Mouse (Mus musculus): ENCODE data around the gene Adra1b.

Adra1b gene

GRCm38 (mm10) chr11:43895323-43895722 is 5.7 kb downstream of the Adra1b start:
- no peak for DNase-seq (ENCODE audit: low read depth, low spot score)

GRCm38 (mm10) chr11:43892546-43892945 is 8.5 kb downstream of the Adra1b start:
- no peak for DNase-seq (ENCODE audit: low read depth, low spot score)

DNA sequence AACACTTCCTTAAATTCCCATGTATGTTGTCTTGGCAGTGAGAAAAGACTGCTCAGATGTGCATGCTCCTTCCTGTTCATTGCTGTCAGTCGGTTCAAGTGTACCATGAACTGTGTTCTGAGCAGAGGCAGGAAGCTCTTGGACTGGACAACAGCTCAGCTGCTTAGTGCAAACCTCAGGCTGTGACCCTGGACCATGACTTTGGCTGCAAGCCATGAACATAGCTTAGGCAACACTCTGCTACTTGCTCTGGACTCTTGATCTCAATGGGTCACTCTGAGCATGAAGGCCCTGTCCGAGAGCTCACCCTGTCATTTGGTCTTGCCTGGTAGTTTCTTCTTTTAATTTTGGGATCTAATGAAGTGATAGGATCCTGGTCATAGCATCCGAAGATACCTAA is 9.6 kb downstream of the Adra1b start:
- no peak for DNase-seq (ENCODE audit: low read depth, low spot score)

DNA sequence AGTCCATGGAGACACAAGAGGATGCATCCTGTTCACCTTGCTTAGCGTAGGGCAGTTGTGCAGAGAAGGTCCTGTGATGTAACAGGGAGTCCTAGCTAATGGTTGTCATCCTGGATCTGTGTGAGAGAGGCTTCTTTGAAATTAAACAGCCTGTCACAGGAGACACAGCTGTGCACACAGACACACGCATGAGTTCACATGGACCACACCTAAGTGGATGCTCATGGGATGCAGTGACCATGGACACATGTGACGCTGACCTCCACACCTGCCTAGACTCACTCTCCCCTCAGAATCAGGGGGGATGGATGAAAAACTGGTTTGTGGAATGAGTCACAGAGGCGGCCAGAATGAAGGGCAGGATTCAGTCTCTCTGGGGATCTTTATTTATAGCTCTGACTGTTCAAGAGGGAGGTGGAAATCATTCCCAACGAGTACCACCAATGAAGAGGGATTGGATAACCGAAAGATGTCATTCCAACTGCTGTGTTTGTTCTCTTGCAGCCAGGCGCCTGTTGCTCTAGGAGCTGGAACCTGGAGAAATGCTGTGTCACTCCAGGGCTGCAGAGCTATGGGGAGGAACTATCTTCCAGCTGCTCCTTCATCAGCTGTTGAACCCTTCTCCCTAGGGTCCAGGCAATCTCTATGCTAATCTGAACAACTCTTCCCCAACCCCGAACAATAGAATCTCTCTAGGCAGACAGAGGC is 11.6 kb downstream of the Adra1b start:
- no peak for DNase-seq (ENCODE audit: low read depth, low spot score)

DNA sequence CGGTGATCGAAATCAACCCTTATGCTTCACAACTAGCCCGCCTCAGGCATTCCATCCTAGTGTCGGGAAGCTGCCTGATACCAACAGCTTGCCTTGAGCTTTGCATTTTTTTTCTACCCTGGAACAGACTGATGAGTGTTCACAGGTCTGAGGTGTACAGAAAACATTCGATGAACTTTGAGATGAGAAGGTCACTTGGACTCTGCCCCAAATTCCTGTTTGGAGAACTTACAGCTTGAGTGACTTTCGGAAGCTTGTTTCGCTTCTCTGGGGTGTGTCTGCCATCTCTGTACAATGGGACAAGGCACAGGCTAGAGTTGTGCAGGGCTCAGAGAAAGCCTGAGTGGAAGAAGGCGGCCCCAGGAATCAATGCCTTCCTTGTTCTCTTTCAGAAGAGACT is 12.3 kb downstream of the Adra1b start:
- DNase-seq (ENCODE audit: low read depth, low spot score) = no peak

GRCm38 (mm10) chr11:43887597-43887996 is 13.4 kb downstream of the Adra1b start:
- DNase-seq (ENCODE audit: low read depth, low spot score) = no peak

- no peak for DNase-seq (ENCODE audit: low read depth, low spot score)
These were observed 16.5 kb downstream of the Adra1b start for GRCm38 (mm10) chr11:43884521-43884920.

DNA sequence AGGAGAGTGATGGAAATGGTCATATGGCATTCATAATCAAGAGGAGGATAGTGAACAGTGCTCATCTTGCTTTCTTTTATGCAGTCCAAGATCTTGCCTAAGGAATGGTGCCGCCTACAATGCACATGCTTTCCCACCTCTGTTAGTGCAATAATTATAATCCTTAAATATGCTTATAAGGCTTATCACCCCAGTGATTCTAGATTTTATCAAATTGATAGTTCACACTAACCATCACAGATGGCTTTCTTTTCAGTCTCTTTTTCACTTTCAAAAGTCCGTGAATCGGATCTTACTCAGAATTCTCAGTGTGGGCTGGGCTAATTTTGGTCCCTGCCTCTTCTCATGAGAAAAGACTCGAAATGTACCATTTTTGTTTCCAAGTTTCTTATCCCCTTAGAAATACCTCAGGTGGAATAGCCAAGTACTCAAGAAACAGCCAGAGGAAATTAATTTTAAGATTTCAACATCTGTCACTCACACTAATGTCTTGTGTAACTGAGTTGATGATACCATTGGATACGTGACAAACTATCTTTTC is 17.3 kb downstream of the Adra1b start:
- DNase-seq (ENCODE audit: low read depth, low spot score) = no peak

GRCm38 (mm10) chr11:43877211-43877610 is 23.8 kb downstream of the Adra1b start:
- no peak for DNase-seq (ENCODE audit: low read depth, low spot score)

DNA sequence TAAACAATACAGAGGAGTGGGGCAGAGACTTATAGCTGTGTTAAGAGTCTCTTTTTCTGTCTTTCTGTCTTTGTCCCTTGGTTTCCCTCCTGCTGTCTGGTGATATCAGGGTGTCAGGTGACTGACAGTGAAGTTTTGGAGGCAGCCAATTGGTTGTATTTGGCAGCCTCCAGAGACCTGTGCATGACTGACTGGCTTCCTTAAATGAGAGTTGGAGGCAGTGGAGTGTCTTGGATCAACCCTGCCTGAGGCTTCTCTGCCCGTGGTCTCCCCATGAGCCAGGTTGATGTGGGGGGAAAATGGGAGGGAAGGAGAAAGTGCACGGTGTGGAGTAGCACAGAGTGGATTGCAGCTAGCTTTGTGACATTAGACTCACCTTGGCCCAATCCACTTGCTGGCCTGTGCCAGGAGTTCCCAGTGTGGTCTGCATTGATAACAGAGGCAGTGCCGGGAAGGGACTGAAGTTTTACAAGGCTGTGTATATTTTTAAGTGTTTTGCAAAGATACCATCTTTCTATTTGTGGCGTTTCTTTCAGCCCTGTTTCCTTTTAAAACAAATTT is 33.2 kb downstream of the Adra1b start:
- no peak for DNase-seq (ENCODE audit: low read depth, low spot score)

- DNase-seq (ENCODE audit: low read depth, low spot score) = no peak
These were observed 35.5 kb downstream of the Adra1b start for GRCm38 (mm10) chr11:43865298-43866165.

GRCm38 (mm10) chr11:43853046-43853445 is 48.0 kb downstream of the Adra1b start:
- no peak for DNase-seq (ENCODE audit: low read depth, low spot score)

DNA sequence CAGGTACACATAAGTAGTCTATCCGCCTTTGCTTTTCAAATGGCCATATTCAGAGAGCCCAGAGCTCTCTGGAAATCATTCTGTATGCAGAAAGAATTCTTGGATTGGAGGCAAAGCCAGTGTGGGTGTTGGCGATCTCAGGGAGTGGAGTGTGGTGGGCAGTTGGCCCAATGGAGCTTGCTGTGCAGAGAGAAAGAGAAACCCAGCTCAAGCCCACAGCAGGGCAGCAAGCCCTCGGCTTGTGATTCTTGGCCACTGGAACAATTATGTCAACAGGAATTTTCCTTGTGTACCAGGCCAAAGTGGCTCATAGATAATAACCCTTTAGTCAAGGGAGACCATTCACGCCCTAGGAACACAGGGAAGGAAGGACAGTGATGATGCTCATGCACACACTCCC is 53.0 kb downstream of the Adra1b start:
- DNase-seq (ENCODE audit: low read depth, low spot score) = no peak

DNA sequence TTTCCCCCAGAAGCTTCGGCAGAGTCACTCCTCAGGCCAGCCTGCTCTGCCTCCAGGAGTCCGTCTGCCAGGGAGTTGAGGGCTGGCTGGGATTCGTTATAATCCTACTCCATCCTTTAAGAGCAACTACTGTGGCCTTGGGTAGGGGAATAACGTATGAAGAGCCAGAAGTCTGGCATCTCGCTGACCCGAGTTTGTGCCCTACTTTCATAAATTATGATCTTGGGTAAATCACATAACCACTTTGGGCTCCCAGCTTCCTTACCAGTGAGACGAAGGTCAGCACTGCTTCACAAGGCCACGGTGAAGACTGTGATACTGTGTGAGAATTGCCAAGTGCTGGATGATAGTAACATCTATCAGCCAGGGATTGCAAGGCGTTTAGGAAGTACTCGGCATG is 59.4 kb downstream of the Adra1b start:
- no peak for DNase-seq (ENCODE audit: low read depth, low spot score)

DNA sequence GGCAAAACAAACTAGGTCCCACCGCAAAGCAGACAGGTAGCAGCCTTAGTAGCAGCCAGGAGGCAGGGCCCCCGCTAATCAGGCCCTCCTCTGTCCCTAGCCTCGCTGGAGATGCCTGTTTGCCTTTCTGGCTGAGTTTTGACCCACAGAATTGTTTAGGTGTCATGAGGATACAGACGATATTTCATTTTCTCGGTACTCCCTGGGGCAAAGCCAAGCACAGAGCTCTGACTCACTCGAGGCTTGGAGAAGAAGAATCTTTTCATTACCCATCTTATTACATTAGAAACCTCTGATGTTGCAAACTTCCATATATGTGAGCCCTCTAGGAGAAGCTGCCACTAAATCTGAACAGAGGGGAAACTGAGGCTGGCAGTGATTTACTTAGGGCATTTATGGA is 60.5 kb downstream of the Adra1b start:
- no peak for DNase-seq (ENCODE audit: low read depth, low spot score)

DNA sequence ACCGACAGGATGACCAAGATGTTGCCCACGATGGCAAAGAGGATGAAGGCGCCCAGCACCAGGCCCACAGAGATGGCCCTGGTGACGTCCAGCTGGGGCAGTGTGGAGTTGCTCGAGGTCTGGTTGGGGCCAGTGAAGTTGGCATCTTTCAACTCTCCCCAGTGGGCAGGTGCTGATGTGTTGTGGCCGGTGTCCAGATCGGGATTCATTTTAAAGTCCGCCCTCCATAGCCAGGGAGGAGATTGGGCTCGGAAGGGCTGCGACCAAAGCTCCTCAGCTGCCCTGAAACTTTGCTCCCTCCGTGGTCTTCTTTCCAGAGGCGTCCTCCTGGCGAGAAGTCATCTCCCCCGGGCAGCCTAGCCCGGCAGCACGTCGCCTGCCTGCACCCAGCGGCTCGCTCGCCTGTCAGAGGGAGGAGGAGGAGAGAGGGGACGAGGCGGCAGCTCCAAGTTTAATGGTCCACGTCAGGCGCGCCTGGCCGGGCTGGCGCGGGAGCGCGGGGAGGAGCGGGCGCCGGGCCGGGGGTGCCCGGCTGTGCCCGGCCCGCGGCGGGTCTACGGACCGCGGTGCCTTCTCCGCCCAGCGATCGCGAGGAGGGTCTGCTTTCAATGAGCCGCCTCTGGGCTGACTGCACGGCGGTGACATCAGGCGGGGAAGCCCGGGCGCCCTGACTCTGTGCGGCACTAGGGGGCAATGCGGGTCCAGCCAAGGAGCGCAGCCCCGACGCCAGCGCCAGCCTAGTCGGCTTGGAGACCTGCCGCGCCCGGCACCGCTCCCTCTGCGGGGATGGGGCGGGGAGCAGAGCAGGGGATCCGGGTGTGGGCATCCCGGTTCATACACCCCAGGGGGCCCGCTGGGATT is 64.9 kb downstream of the Adra1b start:
- DNase-seq (ENCODE audit: low read depth, low spot score) = no peak

- DNase-seq (ENCODE audit: low read depth, low spot score) = no peak
These were observed 65.6 kb downstream of the Adra1b start for GRCm38 (mm10) chr11:43835456-43835855.

- no peak for DNase-seq (ENCODE audit: low read depth, low spot score)
These were observed 66.5 kb downstream of the Adra1b start for GRCm38 (mm10) chr11:43834531-43834930.

- no peak for DNase-seq (ENCODE audit: low read depth, low spot score)
These were observed 69.5 kb downstream of the Adra1b start for GRCm38 (mm10) chr11:43831530-43831929.

- no peak for DNase-seq (ENCODE audit: low read depth, low spot score)
These were observed 74.2 kb downstream of the Adra1b start for GRCm38 (mm10) chr11:43826769-43827168.

GRCm38 (mm10) chr11:43823349-43823748 is 77.7 kb downstream of the Adra1b start:
- no peak for DNase-seq (ENCODE audit: low read depth, low spot score)

Data from c-Kit-negative CD71-positive TER-119-positive erythroid progenitor cells, embryonic 14.5 days (primary cell).